Mouse (Mus musculus) left cerebral cortex, adult 8-10 months (tissue): ENCODE measurements around the gene Tomm40l. TPM values are rescaled to one million over a fixed set of nuclear protein-coding genes. Genes with fewer than 3 reads are reported as not detected.
"Not testable (repeated sequence)": the region's sequence is repeated elsewhere in the genome, so short reads cannot be mapped to it uniquely, and the experiment has no call there.

Source experiments
- DNase-seq, 2 experiments: peaks; one replicate each; pipeline ENCODE4 v3.0.0; 2022; ENCODE audit warnings: low spot score in 2 of 2
- total RNA-seq, 4 experiments: library from RNA; stranded (reverse); gene quantifications; 2 replicates each; pipeline ENCODE4 v1.2.4; 2022

The Tomm40l gene
- total RNA-seq, 4 experiments from 2014 or later, result 70.2 to 87.9 (median 76.7) TPM

- no peak for DNase-seq
Measured at GRCm38 (mm10) chr1:171250680-171251593, 28.6 kb upstream of the Tomm40l start, which contains the start of gene Ndufs2. Gene Ndufs2 (minus strand): TSS chr1:171251388.

DNA sequence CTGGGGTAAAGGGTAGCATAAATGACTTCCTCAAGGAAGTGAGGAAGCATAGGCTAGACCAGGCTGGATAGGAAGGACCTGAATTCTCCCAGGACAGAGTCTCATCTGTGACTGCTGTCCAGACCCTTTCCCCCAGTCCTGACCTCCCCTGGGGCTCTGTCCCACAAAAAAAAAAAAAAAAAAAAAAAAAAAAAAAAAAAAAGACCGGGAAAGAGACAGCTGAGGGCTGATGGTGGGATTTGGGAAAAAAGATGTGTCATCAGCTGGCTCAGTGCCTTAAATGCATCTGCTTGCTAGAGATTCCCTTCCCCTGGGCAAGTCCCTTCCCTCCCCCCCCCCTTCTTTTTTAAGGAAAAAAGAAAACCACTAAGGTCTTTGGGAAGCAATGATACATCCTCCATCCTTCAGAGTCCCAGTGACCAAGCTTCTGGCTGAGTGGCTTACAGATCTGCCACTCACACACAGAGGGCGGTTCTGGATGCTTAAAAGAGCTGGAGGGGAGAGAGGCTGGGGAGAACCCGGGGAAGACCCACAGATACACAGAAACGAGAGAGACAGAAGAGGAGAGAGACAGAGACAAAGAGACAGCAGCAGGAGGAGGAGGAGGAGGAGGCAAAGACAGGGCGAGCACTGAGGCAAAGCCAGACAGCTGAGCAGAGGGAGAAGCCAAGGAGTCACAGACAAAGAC is 27.7 kb upstream of the Tomm40l start, which contains the start of gene Adamts4:
Adamts4 (plus strand) TSS at position 509 of the 688 bp plus-strand sequence.
- DNase-seq, result no peak

DNA sequence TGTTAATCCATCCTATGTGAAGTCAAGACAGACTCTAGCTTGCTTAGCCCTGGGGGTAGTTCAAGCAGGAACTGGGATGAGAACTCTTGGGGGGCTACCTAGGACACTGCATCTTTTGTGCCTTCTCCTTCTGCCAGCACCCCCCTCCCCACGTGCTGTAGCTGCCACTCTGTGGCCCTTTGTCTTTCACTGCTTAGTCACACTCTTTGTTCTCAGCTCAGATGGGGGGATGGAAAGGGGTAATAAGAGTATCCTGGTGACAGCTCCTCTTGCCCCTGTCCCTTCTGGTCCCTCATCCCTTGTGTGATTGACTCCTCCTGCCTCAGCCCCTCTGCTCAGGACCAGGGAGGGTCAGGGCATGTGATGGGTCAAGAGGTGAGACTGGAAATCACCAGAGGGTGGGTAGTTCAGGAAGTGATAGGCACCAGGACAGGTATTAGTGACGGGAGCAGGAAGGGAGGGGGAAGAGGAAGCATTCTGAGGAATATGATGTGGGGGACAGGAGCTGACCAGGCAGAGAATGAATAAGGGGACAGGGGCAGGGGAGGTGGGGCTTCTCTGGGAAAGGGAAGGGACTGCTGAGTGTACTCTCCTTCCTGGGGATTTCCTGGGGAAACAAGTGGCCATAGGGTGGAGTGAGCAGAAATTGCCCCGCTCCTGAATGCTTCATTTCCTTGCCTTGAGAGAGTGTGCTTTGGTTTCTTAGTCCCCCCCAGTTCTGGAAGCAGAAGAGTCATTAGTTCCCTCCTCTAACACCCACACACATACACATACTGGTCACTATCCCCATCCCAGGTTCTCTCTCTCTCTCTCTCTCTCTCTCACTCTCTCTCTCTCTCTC is 26.3 kb upstream of the Tomm40l start:
- peak in 1 of 2 experiments; percentile 58 for DNase-seq

- no peak for DNase-seq
Measured at GRCm38 (mm10) chr1:171247916-171248315, 25.6 kb upstream of the Tomm40l start.

- DNase-seq, result no peak
Measured at GRCm38 (mm10) chr1:171247453-171247841, 25.1 kb upstream of the Tomm40l start.

DNA sequence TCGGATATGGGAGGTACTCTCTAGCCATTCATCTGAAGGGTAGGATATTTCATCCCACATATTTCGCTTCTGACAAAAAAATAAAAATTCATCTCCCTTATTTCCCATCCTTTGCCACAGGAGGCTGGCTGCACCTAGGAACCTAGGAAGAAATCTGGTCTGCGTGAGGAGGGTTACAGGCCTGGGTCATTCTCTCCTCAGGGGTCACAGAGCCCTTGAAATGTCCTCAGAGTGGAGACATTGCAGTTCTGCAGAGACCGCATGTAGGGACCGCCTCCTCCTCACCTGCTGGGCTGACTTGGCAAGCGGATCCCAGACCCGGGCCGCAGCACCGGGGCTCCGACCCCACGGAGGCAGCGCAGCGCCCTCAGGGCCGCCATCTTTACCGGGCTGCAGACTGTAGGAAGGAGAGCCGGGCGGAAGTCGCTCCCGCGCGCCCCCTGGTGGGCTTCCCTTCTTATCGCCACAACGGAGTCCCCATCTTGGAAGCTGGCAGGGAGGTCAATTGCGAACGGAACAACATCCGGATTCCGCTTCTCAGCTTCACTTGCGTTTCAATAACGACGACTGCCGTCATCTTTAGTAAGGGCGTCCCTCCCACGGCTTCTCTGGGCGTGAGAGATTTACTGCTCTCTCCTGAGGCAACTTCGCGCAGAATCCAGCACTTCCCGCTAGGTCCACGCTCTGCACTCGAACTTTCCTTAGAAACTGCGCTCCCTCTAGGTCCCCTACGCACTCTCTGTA is 24.6 kb upstream of the Tomm40l start:
- DNase-seq, result peak; percentile 94 to 98

DNA sequence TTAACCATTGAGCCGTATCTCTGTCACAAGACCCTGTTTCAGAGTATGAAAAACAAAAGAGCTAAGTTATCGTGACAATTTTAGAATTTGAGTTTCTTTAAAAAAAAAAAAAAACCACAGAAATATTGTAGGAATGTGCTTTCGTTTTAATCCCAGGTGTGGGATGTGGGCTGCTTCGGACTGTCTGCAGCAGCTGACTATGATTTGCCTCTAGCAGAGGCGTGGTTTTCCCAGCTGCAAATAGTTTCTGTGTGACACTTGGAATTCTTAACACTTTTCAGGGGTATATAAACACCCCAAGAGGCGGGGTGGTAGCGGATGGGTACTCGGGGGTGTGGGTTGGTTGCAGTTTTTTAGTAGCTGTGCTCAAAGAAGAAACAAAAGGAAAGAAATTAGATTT is 23.0 kb upstream of the Tomm40l start:
- no peak for DNase-seq

GRCm38 (mm10) chr1:171241952-171242351 is 19.6 kb upstream of the Tomm40l start:
- not testable (repeated sequence) for DNase-seq

GRCm38 (mm10) chr1:171240911-171241310 is 18.6 kb upstream of the Tomm40l start:
- DNase-seq, result no peak

GRCm38 (mm10) chr1:171239992-171240744 is 17.9 kb upstream of the Tomm40l start:
- no peak for DNase-seq

DNA sequence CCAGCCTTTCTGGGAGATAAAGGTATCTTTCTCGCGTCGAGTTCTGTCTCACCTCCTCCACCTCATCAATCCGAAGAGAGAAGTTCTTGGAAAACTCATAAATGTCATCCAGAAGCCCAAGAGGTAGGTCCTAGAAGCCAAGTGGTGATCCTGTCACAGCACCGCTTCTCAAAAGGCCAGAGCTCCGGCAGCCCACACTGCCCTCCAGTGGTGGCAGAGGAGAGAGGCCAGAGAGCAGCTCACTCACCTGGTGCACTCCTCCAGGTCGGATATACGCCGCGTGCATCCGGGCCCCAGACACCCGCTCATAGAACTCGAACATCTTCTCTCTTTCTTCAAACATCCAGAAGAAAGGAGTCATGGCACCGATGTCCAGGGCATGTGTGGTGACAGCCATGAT is 16.1 kb upstream of the Tomm40l start:
- DNase-seq, result no peak

GRCm38 (mm10) chr1:171237438-171237837 is 15.1 kb upstream of the Tomm40l start:
- DNase-seq, result no peak

DNA sequence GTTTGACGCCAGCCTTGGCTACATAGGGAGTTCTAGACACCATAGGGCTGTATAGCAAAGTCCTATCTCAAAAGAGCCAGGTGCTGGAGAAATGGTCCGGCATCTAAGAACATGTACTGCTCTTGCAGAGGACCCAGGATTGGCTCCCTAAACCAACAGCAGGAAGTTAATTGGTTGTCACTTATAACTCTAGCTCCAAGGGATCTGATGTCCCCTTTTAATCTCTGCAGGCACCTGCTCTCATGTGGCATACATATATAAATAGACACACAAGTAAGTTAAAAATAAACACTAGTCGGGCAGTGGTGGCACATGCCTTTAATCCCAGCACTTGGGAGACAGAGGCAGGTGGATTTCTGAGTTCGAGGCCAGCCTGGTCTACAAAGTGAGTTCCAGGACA is 13.5 kb upstream of the Tomm40l start:
- DNase-seq, result no peak

DNA sequence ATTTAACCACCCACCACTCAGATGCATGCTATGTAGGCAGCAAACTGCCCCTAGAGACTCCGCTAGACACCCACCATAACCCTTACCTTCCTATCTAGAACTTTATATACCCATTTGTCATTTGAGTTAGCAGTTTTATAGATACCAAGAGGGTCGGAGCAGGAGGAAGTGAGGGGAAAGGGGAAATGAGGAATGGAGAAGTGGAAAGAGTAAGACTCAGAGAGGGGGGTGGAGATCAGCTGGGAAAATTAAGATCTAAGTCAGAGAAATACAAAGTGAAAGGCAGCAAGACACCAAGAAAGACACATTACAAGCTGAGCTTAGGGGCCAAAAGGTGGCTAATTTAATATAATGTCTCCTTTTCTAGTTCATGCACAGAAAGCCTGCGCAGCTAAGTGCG is 12.2 kb upstream of the Tomm40l start:
- no peak for DNase-seq

- DNase-seq, result no peak
Measured at GRCm38 (mm10) chr1:171234126-171234525, 11.8 kb upstream of the Tomm40l start, which contains the start of gene Fcer1g. Gene Fcer1g (minus strand): TSS chr1:171234365.

DNA sequence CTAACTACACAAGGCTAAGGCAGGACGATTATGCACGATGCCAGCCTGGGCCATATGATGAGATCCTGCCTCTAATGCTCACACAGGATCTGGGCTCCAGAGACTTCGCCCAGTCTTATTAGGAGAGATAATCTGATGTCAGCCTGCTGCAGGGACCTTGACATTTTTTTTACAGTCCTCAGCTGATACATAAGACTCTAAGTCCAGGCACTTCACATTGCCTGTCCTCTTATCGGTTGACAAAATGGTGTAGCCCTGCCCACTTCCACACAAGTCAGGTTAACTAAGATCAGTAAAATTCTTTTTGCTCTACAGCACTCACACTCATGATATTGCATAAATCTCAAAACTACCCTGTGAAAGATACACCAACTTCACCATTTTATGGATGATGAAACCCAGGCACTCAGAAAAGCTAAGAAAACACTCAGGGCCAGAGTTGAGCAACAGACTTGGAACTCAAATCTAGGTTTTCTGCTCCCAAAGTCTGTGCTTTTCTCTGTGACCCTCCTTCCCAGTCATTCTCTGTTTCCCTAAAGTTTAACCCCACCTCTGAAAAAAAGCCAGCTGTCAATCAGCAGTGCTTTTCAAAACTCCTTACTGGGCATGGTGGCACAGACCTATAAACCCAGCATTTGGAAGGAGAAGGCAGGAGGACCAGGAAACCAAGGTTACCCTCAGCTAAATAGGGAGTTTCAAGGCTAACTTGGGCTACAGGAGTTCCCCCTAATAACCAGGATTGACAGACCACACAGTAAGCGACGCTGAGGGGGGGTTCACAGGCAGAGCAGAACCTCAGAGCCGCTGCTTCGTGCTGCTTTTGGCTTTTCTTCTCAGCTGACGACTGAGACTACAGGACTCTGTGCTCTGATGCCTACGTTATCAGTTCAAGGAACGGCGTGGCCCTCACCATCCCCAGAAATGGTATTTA is 10.8 kb upstream of the Tomm40l start:
- no peak for DNase-seq

- DNase-seq, result no peak
Measured at GRCm38 (mm10) chr1:171232348-171232747, 10.0 kb upstream of the Tomm40l start.

- DNase-seq, result no peak
Measured at GRCm38 (mm10) chr1:171231844-171232243, 9.5 kb upstream of the Tomm40l start.

DNA sequence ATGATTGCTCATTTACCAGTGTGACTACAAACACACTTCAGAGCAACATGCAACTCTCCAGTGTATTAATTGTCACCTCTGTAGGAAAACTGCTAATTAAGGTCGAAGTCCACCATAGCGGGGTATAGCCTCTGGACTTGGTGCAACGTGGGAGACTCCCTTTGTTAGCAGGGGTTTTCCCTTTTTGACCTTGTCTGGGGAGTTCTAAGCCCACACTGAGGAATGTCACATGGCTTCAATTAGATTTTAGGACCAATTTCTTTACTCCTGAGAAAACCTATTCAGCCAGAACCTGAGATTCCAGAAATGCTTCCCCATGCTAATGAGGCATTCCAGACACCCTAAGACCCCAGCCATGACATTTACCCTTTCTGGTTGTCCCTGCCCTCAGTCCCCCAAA is 7.9 kb upstream of the Tomm40l start:
- DNase-seq, result no peak
